Mouse (Mus musculus) gastrocnemius, postnatal 25 days (tissue): ENCODE results near the gene Syne2. TPM values are rescaled to one million over a fixed set of nuclear protein-coding genes. Genes with fewer than 3 reads are reported as not detected.

Source experiments
- DNase-seq: peaks from one replicate; pipeline ENCODE4 v3.0.0; 2022
- total RNA-seq, 2 experiments: library from RNA; stranded (reverse); gene quantifications; 1 replicate in 1 of 2; 2 replicates in 1 of 2; pipeline ENCODE4 v1.2.3; 2021

Syne2 gene
- total RNA-seq, 2 experiments from 2014 or later: 13.2 to 13.5 TPM

- DNase-seq: no peak
Measured at GRCm38 (mm10) chr12:75927596-75927995, 109.7 kb downstream of the Syne2 start.

- DNase-seq: no peak
Measured at GRCm38 (mm10) chr12:75933561-75933960, 115.6 kb downstream of the Syne2 start.

GRCm38 (mm10) chr12:75951328-75951727 is 133.4 kb downstream of the Syne2 start:
- DNase-seq: no peak

GRCm38 (mm10) chr12:75952011-75952410 is 134.1 kb downstream of the Syne2 start:
- no peak for DNase-seq

GRCm38 (mm10) chr12:75966441-75967195 is 148.7 kb downstream of the Syne2 start:
- DNase-seq: no peak

- no peak for DNase-seq
Measured at GRCm38 (mm10) chr12:75979079-75979478, 161.1 kb downstream of the Syne2 start.

GRCm38 (mm10) chr12:75983336-75983735 is 165.4 kb downstream of the Syne2 start:
- no peak for DNase-seq

GRCm38 (mm10) chr12:75992226-75992858 is 174.4 kb downstream of the Syne2 start:
- no peak for DNase-seq

GRCm38 (mm10) chr12:75992946-75993345 is 175.0 kb downstream of the Syne2 start:
- no peak for DNase-seq

- no peak for DNase-seq
Measured at GRCm38 (mm10) chr12:75995086-75995485, 177.2 kb downstream of the Syne2 start.

GRCm38 (mm10) chr12:75997547-75997946 is 179.6 kb downstream of the Syne2 start:
- no peak for DNase-seq

- no peak for DNase-seq
Measured at GRCm38 (mm10) chr12:75998416-75998815, 180.5 kb downstream of the Syne2 start.

- DNase-seq: peak; percentile 36
Measured at GRCm38 (mm10) chr12:76004697-76005249, 186.8 kb downstream of the Syne2 start.

GRCm38 (mm10) chr12:76008991-76009390 is 191.1 kb downstream of the Syne2 start:
- DNase-seq: no peak

- DNase-seq: no peak
Measured at GRCm38 (mm10) chr12:76012789-76013188, 194.9 kb downstream of the Syne2 start.

- no peak for DNase-seq
Measured at GRCm38 (mm10) chr12:76013480-76013879, 195.5 kb downstream of the Syne2 start.

GRCm38 (mm10) chr12:76015026-76015425 is 197.1 kb downstream of the Syne2 start:
- DNase-seq: no peak

GRCm38 (mm10) chr12:76015489-76015888 is 197.6 kb downstream of the Syne2 start:
- peak; percentile 75 for DNase-seq

- DNase-seq: peak; percentile 41
Measured at GRCm38 (mm10) chr12:76016123-76017101, 198.5 kb downstream of the Syne2 start.

GRCm38 (mm10) chr12:76018640-76019039 is 200.7 kb downstream of the Syne2 start:
- no peak for DNase-seq

GRCm38 (mm10) chr12:76042301-76042700 is 224.4 kb downstream of the Syne2 start:
- DNase-seq: no peak

GRCm38 (mm10) chr12:76046561-76046960 is 228.6 kb downstream of the Syne2 start:
- no peak for DNase-seq
